In genomic region chr11:115358468-115358867, GRCm38 (mm10) we compare ENCODE assay signal across 8 mouse cellular contexts. TPM values are rescaled to one million over a fixed set of nuclear protein-coding genes. Genes with fewer than 3 reads are reported as not detected.
DNase-seq lines count a peak whose midpoint lies in the region; ATAC-seq and TF ChIP-seq lines count a peak whose summit lies in the region.

No protein-coding gene starts in this region.

- no peaks in the 10 kb centered on the region for H3K9me3 ChIP-seq in intestine, postnatal 0 days (ENCODE audit: control insufficient read depth)
- no peaks in the 10 kb centered on the region for H3K9me3 ChIP-seq in liver, embryonic 14.5 days (ENCODE audit: control insufficient read depth, low read length)
- no peaks in the 10 kb centered on the region for H3K9me3 ChIP-seq in neural tube, embryonic 13.5 days

- WGBS in intestine, postnatal 0 days: 15% methylated on average over 5 of the region's 5 CpGs
- 13% methylated on average over 5 of the region's 5 CpGs for WGBS in liver, embryonic 14.5 days (ENCODE audit: insufficient replicate concordance)
- WGBS in neural tube, embryonic 13.5 days: 16% methylated on average over 5 of the region's 5 CpGs

- H3K4me2 ChIP-seq in intestine, postnatal 0 days (replicated peaks; ENCODE audit: low read depth): no peak overlapping the region
- no peak overlapping the region for H3K4me2 ChIP-seq in liver, embryonic 14.5 days (ENCODE audit: low read depth)
- H3K4me2 ChIP-seq in neural tube, embryonic 13.5 days: no peak overlapping the region

- no peak; the same call in 1 of the 2 replicates for ATAC-seq in intestine, postnatal 0 days
- no peak for ATAC-seq in liver, embryonic 14.5 days (ENCODE audit: insufficient read depth)
- ATAC-seq in neural tube, embryonic 13.5 days (ENCODE audit: low read depth): 0 out of 2 replicates have a peak, but pooled peaks have one; percentile 46

- no peak overlapping the region for H3K27ac ChIP-seq in intestine, postnatal 0 days (ENCODE audit: low read depth, low read length)
- no peak overlapping the region for H3K27ac ChIP-seq in liver, embryonic 14.5 days
- peak overlapping the region; percentile 67 for H3K27ac ChIP-seq in neural tube, embryonic 13.5 days (replicated peaks)

- H3K36me3 ChIP-seq in intestine, postnatal 0 days (ENCODE audit: control insufficient read depth, insufficient read depth): no peaks in the 10 kb centered on the region
- H3K36me3 ChIP-seq in liver, embryonic 14.5 days (replicated peaks; ENCODE audit: control insufficient read depth, insufficient read depth, low read depth): no peaks in the 10 kb centered on the region
- H3K36me3 ChIP-seq in neural tube, embryonic 13.5 days: peaks cover 27% of the 10 kb centered on the region

- H3K27me3 ChIP-seq in intestine, postnatal 0 days (replicated peaks; ENCODE audit: control insufficient read depth, insufficient read depth, low read length): 0 out of 2 replicates have a peak, but pooled peaks cover 8% of the 10 kb centered on the region
- no peaks in the 10 kb centered on the region for H3K27me3 ChIP-seq in liver, embryonic 14.5 days (ENCODE audit: control insufficient read depth, insufficient read depth, low read length)
- peaks cover 16% of the 10 kb centered on the region; the same call in 1 of the 2 replicates for H3K27me3 ChIP-seq in neural tube, embryonic 13.5 days

- TF ChIP-seq EP300 in liver, embryonic 14.5 days (IDR thresholded peaks at IDR 0.05; ENCODE audit: low read depth): no peak

- TF ChIP-seq CTCF in intestine, postnatal 0 days (IDR thresholded peaks at IDR 0.05; ENCODE audit: low read depth): peak; percentile 70
- peak; percentile 58 for TF ChIP-seq CTCF in liver, embryonic 14.5 days (IDR thresholded peaks at IDR 0.05; ENCODE audit: low read depth)

- no peak overlapping the region for H3K4me3 ChIP-seq in intestine, postnatal 0 days (ENCODE audit: low read depth, low read length)
- no peak overlapping the region for H3K4me3 ChIP-seq in liver, embryonic 14.5 days (ENCODE audit: insufficient read depth in 1 of 2, low read depth in 2 of 2, low read length in 2 of 2)
- H3K4me3 ChIP-seq in neural tube, embryonic 13.5 days: no peak overlapping the region

- DNase-seq in ovary, postnatal 10 days (ENCODE audit: low spot score): peak; percentile 52
- no peak for DNase-seq in ovary, adult 18-20 months (ENCODE audit: low spot score)
- DNase-seq in cerebellum, adult 9-11 months: peak; percentile 82
- peak; percentile 71 for DNase-seq in gastrocnemius, adult 18-20 months (ENCODE audit: low spot score)
- DNase-seq in liver, embryonic 14.5 days (ENCODE audit: low read depth in 3 of 3, low spot score in 3 of 3): peak; percentile 22 to 39 (median 23)
- peak; percentile 83 for DNase-seq in thymus, postnatal 0 days (ENCODE audit: low spot score)

- H3K4me1 ChIP-seq in intestine, postnatal 0 days (replicated peaks; ENCODE audit: control insufficient read depth, insufficient read depth, low read length): no peaks in the 10 kb centered on the region
- no peaks in the 10 kb centered on the region for H3K4me1 ChIP-seq in liver, embryonic 14.5 days (replicated peaks; ENCODE audit: control insufficient read depth in 2 of 2, insufficient read depth in 2 of 2, low read length in 1 of 2)
- H3K4me1 ChIP-seq in neural tube, embryonic 13.5 days (replicated peaks): peaks cover 16% of the 10 kb centered on the region

- H3K9ac ChIP-seq in intestine, postnatal 0 days (ENCODE audit: low read depth, low read length): no peak overlapping the region
- no peak overlapping the region for H3K9ac ChIP-seq in liver, embryonic 14.5 days (replicated peaks)
- H3K9ac ChIP-seq in neural tube, embryonic 13.5 days: peak overlapping the region; percentile 22; the same call in 1 of the 2 replicates

RNA-seq across cellular contexts. Expression of gene Hid1, which starts 9.1 kb away (rescaled TPM):
- total RNA-seq in gastrocnemius, adult 18-20 months (2021): under 1 TPM; 0.81 to 0.96 TPM
- 10.8 and 12.1 TPM in 2 replicates for polyA plus RNA-seq in intestine, postnatal 0 days (2015; fragmentation: Nextera tagmentation; extraction: Ambion mirVana)
- polyA plus RNA-seq in liver, embryonic 14.5 days (2012; rRNA removed): 0.54 and 0.59 TPM in 2 replicates
- polyA plus RNA-seq in liver, embryonic 14.5 days (2014; fragmentation: Nextera tagmentation; extraction: Ambion mirVana): 0.50 and 0.86 TPM in 2 replicates
- polyA plus RNA-seq in neural tube, embryonic 13.5 days (2015; fragmentation: Nextera tagmentation; extraction: Ambion mirVana): 41.5 and 44.6 TPM in 2 replicates
- 23.2 and 27.1 TPM in 2 replicates for polyA plus RNA-seq in thymus, postnatal 0 days (2015; fragmentation: Nextera tagmentation; extraction: Ambion mirVana)

RNA-seq across cellular contexts. Expression of gene Cdr2l, which starts 23.2 kb away (rescaled TPM):
- total RNA-seq in gastrocnemius, adult 18-20 months (2021): 1 to 10 TPM; 1.2 to 1.5 TPM
- 3.5 and 3.9 TPM in 2 replicates for polyA plus RNA-seq in intestine, postnatal 0 days (2015; fragmentation: Nextera tagmentation; extraction: Ambion mirVana)
- 1.5 and 1.7 TPM in 2 replicates for polyA plus RNA-seq in liver, embryonic 14.5 days (2012; rRNA removed)
- polyA plus RNA-seq in liver, embryonic 14.5 days (2014; fragmentation: Nextera tagmentation; extraction: Ambion mirVana): 0.86 and 1.0 TPM in 2 replicates
- 23.7 and 24.1 TPM in 2 replicates for polyA plus RNA-seq in neural tube, embryonic 13.5 days (2015; fragmentation: Nextera tagmentation; extraction: Ambion mirVana)
- polyA plus RNA-seq in thymus, postnatal 0 days (2015; fragmentation: Nextera tagmentation; extraction: Ambion mirVana): 5.3 and 5.4 TPM in 2 replicates

RNA-seq across cellular contexts. Expression of gene Otop3, which starts 23.9 kb away (rescaled TPM):
- not detected for total RNA-seq in gastrocnemius, adult 18-20 months (2021)
- 2.3 and 4.3 TPM in 2 replicates for polyA plus RNA-seq in intestine, postnatal 0 days (2015; fragmentation: Nextera tagmentation; extraction: Ambion mirVana)
- not detected in 2 replicates for polyA plus RNA-seq in liver, embryonic 14.5 days (2012; rRNA removed)
- polyA plus RNA-seq in liver, embryonic 14.5 days (2014; fragmentation: Nextera tagmentation; extraction: Ambion mirVana): not detected in 2 replicates
- 1.4 and 2.1 TPM in 2 replicates for polyA plus RNA-seq in neural tube, embryonic 13.5 days (2015; fragmentation: Nextera tagmentation; extraction: Ambion mirVana)
- not detected in 2 replicates for polyA plus RNA-seq in thymus, postnatal 0 days (2015; fragmentation: Nextera tagmentation; extraction: Ambion mirVana)

RNA-seq across cellular contexts. Expression of gene Ush1g, which starts 36.6 kb away (rescaled TPM):
- under 1 TPM; 0.16 to 0.19 TPM for total RNA-seq in gastrocnemius, adult 18-20 months (2021)
- polyA plus RNA-seq in intestine, postnatal 0 days (2015; fragmentation: Nextera tagmentation; extraction: Ambion mirVana): 0.05 and 0.09 TPM in 2 replicates
- polyA plus RNA-seq in liver, embryonic 14.5 days (2012; rRNA removed): 0.04 and 0.06 TPM in 2 replicates
- 0.06 and 0.16 TPM in 2 replicates for polyA plus RNA-seq in liver, embryonic 14.5 days (2014; fragmentation: Nextera tagmentation; extraction: Ambion mirVana)
- polyA plus RNA-seq in neural tube, embryonic 13.5 days (2015; fragmentation: Nextera tagmentation; extraction: Ambion mirVana): 0.14 and 0.18 TPM in 2 replicates
- not detected in 2 replicates for polyA plus RNA-seq in thymus, postnatal 0 days (2015; fragmentation: Nextera tagmentation; extraction: Ambion mirVana)

RNA-seq across cellular contexts. Expression of gene Mrpl58, which starts 45.1 kb away (rescaled TPM):
- 10 to 100 TPM; 90.3 to 95.5 TPM for total RNA-seq in gastrocnemius, adult 18-20 months (2021)
- 143 and 145 TPM in 2 replicates for polyA plus RNA-seq in intestine, postnatal 0 days (2015; fragmentation: Nextera tagmentation; extraction: Ambion mirVana)
- polyA plus RNA-seq in liver, embryonic 14.5 days (2012; rRNA removed): 37.8 and 49.2 TPM in 2 replicates
- 86.5 and 90.7 TPM in 2 replicates for polyA plus RNA-seq in liver, embryonic 14.5 days (2014; fragmentation: Nextera tagmentation; extraction: Ambion mirVana)
- polyA plus RNA-seq in neural tube, embryonic 13.5 days (2015; fragmentation: Nextera tagmentation; extraction: Ambion mirVana): 182 and 203 TPM in 2 replicates
- polyA plus RNA-seq in thymus, postnatal 0 days (2015; fragmentation: Nextera tagmentation; extraction: Ambion mirVana): 408 and 411 TPM in 2 replicates
